Mouse (Mus musculus) mesoderm, embryonic 11.5 days (tissue): ENCODE data around the gene Glis1.
A peak's percentile ranks its signal among the peaks of the same experiment; 100 is the strongest.

Experiments used
- DNase-seq: peaks from one replicate; pipeline ENCODE4 v3.0.0-alpha.2; 2012; ENCODE audit warnings: low read depth, low spot score

The Glis1 gene

DNA sequence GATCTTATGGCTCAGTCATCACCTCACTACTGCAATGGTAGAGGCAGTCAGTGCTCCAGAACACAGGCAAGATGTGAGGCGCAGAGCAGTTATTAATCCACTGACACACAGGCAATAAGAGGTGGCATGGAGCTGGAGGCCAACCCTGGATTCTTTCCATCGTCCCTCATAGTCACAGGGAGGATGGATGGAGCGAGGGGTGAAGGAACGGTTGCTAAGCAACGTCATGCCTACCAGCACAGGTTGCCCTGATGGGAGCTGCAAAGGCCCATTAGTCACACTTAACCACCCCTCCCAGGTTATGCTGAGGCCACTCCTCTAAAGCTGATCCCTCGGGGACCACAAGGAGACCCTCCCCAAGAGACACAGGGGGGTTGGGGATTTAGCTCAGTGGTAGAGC, 187.9 kb downstream of the Glis1 start:
- peak; percentile 33 for DNase-seq

DNA sequence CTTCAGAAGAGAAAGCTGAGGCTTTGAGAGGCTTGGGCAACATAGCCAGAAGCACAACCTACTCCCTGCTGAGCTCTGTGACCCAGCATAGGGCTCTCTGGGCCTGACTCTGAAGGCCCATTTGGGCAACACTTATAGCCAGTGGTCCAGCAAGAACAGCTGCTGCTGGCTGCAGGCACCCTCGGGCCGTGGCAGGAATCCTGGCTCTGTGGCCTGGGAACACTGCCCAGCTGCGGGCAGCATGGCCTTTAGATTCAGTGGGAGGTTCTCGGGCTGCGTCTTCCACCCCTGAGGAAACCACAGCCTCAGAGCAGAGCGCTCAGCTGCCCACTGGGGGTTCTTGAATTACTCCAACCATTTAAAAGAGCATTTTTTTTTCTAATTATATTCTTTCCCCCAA, 189.5 kb downstream of the Glis1 start:
- no peak for DNase-seq

DNA sequence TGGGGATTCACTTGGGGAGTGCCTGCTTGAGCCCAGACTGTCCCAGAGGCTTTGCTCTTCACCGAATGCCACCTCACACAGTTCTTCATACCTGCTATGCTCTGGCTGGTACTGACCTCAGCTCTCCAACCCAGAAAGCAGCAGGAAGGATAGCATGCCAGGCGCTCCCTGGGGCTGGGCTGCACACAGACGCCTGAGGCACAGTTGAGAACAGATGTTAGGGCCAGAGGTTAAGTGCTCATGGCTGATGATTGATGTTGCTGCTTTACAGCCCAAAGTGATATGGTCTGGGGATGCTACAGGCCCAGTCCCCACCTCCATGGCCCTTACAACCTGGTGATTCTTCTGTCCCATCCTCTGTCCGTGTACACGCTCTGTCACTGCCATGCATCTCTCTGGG, 190.6 kb downstream of the Glis1 start:
- peak; percentile 85 for DNase-seq

DNA sequence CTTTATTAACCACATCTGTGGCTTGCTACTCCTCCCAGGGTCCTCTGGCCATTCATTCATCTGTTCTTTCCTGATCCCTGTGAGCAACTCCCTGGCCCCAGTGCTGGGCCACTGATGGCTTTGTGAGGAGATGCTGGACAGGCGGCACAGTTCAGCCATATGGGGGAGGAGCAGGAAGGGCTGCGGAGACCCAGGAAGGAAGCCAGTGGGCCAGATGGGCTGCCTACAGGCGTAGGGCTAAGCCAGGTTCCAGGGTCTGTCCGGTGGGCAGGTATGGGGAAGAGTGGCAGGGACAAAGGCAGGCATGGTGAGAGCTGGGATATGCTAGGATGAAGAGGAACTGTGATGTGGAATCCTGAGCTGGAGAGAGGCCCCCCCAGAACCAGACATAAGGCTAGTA, 193.8 kb downstream of the Glis1 start:
- no peak for DNase-seq

GRCm38 (mm10) chr4:107628921-107629411, 194.6 kb downstream of the Glis1 start:
- DNase-seq = no peak

DNA sequence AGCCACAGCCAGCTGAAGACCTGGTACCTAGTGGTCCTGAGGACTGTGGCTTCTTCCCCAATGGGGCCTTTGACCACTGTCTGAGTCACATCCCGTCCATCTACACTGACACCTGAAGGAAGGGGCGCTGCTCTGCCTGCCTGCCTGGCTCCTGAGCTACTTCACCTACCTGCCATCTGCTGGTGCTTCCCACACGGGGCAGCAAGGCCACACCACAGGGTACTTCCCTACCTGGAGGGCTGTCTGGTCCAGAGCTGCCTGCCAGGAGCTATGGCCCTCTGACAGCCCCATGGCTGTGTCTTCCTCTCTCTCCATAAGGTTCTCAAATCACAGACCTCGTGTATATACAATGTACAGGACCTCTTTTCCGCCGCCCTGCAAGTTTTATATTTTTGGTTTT, 200.2 kb downstream of the Glis1 start:
- DNase-seq = no peak

DNA sequence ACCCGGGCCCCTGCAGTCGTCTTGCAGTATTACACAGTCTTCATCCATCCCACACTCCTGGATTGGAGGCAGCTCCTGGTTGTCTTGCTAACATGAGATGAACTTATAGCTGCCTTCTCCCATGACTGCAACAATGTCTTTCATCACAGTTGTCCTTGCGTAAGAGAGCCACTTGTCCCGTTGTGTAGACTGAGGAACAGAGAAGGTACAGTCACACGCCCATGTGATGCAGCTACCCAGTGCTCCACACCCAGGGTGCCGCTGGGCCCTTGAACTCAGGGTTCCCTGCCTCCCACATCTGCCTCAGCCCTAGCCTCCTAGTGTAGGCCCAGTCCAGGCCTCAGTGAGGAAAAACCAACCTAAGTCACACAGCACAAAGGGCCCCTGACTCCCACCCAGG, 201.7 kb downstream of the Glis1 start:
- DNase-seq = no peak

GRCm38 (mm10) chr4:107637670-107638069, 203.3 kb downstream of the Glis1 start:
- peak; percentile 57 for DNase-seq

DNA sequence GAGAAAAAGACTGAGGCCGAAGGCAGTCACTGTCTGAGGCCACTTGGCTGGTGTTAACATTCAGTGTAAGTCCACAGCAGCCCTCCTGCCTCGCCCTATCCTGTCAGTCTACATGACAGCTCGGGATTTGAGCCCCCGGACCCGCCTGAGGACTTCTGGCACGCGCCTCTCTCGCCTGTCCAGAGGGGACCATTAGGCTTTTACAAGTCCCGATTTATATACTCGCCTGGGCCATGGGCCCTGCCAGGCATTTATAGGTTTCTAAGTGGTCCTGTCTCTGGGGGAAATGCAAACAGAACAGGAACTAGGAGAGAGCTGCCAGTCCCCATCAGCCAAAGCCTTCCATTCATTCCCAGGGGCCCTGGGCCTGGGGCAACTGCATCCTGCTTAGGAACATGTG, 203.9 kb downstream of the Glis1 start:
- peak; percentile 37 for DNase-seq

DNA sequence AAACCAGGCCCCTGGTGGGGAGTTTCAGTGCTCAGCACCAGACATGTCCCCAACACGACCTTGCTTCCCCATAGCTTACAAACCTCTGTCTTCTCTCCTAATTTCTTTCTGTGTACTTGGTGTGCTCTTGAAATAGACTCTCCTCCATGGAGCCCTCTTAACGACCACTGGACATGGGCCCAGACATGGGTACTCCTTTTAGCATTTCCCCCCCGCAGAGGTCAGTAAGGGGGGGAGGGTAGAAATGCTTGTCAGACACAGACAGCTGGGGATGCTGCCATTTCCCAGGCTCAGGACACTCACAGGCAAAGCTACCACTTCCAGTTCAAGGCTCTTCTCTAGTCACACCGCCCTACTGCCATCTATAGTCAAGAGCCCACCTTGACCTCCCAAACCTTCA, 207.2 kb downstream of the Glis1 start:
- DNase-seq = no peak

DNA sequence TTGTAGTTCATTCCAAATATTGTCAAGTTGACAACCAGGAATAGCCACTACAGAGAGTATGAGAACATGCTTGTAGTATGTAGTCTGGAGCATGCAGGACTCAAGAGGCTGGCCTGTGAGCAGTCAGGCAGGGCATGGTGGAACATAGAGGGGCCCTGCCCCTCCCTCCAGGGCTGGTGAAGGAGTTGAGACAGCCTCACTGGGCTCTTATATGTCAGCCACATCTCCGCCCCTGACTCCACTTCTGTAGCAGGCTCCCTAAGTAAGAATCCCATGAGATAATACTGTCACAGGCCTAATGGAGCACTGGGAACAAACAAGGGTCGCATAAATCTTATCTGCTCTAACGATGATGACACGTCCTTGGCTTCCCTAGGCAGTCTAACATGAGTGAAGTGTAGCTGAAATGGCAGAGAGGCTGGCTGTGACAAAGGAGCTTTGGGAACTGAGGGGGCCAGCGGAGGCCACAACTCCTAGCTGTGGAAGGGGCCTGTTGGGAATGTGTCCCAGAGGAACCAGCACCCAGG, 214.6 kb downstream of the Glis1 start:
- no peak for DNase-seq

DNA sequence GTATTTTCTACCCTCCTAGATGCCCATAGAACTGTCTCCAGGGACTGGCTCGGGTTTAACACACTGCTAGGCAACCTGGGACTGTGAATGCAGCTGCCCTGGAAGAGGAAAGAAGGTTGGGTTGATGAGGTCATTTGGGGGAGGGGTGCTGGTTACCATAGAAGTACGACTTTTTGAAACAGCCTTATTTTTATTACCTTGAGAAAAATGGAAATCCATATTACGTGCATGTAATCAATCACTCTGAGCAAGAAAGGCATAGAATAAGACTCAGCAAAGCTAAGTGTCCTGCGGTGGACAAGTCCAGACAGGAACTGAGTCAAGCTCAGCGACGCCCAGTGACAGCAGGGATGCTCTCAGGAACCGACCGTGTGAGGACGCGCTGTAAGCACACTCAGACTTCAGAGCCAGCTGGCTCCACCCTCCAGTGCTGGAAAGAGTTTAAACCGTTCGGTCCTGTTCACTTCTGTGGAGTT, 216.7 kb downstream of the Glis1 start:
- DNase-seq = peak; percentile 45

DNA sequence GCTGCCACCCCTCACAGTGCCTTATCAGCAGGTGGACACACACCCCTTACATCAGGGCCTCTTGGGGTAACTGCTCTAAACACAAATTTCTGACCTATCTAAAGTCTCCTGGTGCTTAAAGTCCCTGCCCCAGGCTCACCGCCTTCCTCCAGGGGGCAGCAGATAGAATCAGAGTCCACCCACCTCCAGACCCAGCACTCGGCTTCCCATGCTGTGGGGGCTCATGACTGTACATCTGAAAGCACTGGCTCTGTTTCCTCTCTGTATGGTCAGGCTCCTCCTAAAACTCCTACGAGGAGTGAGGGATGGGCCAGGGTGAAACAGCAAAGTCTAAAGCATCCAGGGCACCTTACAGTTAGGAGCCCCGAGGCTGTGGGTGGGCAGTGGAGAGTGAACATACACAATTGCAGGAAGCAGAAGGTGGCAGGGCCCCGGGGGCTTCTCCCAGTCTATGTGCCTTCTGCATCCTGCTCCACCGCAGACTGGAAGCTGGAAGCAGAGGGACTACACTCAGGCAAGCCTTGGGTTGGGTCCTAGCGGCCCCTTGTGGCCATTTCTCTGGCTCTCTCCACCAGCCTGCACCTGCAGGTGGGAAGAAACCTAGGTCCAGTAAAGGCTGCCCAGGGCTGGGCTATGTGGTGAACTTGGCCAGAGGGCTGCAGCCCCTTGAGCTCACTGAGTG, 218.3 kb downstream of the Glis1 start:
- peak; percentile 87 for DNase-seq

GRCm38 (mm10) chr4:107653280-107653643, 218.9 kb downstream of the Glis1 start:
- DNase-seq = no peak

DNA sequence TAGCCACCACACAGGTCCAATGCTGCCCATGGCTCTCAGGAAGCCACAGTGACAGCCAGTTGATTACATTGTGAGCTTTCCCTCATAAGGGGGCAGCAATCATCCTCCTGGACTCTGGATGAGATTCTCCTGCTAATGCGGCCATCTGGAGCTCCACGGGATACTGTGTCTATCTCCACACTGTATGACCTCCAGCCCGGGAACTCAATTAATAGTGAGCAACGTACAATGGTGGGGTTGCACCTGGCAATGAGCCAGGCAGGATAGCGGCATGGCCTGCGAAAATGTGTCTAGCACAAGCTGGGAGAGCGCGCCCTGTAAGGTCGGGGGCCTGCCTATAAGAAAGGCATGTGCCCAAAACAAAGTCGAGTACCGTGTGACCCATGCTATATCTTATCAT, 226.3 kb downstream of the Glis1 start:
- no peak for DNase-seq

DNA sequence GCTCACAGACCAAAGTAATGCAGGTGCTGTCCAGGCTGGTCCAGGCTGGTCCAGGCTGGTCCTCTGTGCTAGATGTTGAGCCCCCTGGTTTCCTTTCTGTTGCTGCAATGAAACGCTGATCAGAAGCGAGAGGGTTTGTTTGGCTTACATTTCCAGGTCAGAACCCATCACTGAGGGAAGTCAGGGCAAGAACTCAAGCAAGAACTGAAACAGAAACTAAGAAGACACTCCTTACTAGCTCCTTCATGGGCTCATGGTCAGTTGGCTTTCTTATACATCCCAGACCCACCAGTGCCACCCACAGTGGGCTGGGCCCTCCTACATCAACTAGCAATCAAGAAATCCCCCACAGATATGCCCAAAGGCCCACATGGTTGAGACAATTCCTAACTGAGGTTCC, 234.1 kb downstream of the Glis1 start:
- DNase-seq = no peak

DNA sequence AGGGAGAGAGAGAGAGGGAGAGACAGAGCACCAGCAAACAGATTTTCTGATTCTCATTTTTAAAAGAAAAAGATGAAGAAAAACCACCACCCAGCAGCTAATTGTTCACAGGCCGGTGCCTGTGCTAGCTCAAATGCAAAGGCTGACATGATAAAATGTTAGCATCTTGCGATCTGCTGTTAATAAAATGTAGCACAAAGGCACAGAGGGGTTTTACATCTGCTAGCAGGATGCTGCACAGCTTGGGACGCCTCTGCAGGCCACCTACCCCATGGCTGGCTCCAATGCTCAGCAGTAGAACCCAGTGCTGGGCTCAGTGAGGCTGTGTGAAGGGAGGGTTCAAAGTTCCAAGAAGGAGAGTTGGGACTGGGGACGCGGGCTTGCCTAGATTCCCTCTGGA, 236.3 kb downstream of the Glis1 start:
- no peak for DNase-seq

GRCm38 (mm10) chr4:107673638-107674321, 239.4 kb downstream of the Glis1 start:
- DNase-seq = peak; percentile 93

DNA sequence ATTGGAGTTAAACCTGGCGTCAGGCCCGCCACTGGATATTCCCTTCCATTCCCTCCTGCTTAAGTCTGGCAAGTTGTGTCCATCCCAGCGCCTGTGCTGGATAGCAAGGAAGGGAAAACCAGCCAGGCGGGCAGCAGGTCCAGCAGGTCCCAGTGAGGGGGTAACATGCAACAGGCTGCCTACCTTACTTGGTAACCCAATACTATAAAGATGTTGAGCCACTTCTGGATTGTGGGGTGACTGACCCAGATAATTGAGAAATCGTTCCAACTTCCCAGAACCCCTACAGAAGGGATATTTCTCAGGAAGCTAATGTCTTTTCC, 239.9 kb downstream of the Glis1 start:
- DNase-seq = no peak

GRCm38 (mm10) chr4:107675645-107676044, 241.3 kb downstream of the Glis1 start:
- DNase-seq = no peak

DNA sequence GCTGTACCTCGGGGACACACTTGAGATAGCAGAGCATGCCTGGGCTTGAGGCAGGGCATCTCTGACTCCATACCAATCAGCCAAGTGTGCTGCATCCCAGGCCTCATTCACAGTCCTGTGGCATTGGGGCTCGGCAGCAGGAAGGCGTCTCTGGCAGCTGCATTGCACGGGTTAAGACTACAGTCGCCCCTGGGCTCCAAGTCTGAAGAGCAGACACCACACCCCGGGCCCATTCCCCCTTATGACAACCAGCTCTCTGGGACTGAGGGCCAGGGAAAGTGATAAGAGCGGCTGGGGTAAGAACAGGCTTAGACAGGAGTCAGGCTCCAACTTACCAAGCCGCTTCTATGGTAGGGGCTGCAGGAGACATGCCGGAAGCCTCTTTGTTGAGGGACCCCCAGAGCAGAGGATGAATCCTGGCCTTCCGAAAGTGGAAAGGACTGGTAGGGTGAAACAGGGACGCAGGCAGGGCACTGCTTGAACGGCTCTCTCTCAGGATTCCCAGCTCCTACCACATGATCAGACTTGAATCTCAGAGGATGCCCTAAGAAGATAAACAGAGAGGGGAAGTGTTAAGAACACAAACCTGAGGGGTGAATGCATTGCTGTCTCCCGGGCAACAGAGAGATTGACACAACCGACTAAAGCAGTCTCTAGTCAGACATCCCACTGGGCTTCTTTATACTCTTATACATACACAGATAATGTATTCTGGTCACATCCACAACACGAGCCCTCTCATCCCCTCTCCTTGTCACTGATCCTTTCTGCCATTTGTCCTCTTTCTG, 246.1 kb downstream of the Glis1 start:
- peak; percentile 55 for DNase-seq

DNA sequence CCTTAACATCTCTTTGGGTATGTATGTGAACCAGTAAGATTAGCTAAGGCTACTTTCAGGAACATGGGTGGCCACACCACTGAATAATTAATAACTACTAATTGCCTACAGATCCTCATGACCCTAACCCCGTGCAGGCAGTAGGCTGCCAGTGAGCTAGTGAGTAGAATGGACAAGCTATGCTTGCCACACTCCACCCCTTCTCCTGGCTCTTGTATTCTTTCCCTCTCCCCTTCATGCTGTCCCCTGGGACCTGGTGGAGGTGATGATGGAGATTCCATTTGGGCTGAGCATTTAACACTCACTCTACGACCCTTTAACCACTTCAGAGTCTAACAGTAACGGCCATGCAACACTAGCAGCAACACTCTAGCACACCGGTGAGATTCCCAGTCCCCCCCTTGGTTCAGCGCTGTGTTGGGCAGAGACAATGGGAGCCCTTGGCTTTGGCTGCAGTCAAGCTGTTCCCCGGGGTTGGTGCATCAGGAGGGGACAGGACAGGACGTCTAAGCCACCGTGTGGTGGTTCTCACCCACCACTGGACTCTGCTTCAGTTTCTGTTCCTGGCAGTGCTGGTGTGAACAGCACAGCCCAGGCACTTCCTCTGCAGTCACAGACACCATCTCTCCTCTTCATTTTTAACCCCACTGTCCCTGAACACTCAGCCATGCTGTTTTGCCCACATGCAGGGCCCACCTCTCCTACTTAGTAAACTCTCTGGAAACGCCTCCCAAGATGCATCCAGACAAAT, 246.9 kb downstream of the Glis1 start:
- DNase-seq = no peak
